ENCODE assay signal across 8 mouse cellular contexts in genomic region chr4:82934308-82934707, GRCm38 (mm10). TPM values are rescaled to one million over a fixed set of nuclear protein-coding genes. Genes with fewer than 3 reads are reported as not detected.
DNase-seq lines count a peak whose midpoint lies in the region; ATAC-seq and TF ChIP-seq lines count a peak whose summit lies in the region.

No protein-coding gene starts in this region.

- intact Hi-C loops in left cerebral cortex, postnatal 4 days (cut with DNase I): loop anchor here (5.0 to 10.0 kb wide), 5 partner anchors 77 to 1760 kb away; partner anchors contain the start of gene Zdhhc21

- H3K27ac ChIP-seq in hindbrain, postnatal 0 days: peak overlapping the region; percentile 59; the same call in 1 of the 2 replicates
- no peak overlapping the region for H3K27ac ChIP-seq in lung, postnatal 0 days (ENCODE audit: low read length)
- no peak overlapping the region for H3K27ac ChIP-seq in stomach, embryonic 16.5 days (ENCODE audit: low read length)

- peak overlapping the region; percentile 39 for H3K4me2 ChIP-seq in hindbrain, postnatal 0 days (ENCODE audit: low read depth, low read length)
- peak overlapping the region; percentile 44; the same call in 1 of the 2 replicates for H3K4me2 ChIP-seq in lung, postnatal 0 days (replicated peaks; ENCODE audit: low read depth, low read length)
- peak overlapping the region; percentile 43; the same call in 1 of the 2 replicates for H3K4me2 ChIP-seq in stomach, embryonic 16.5 days (ENCODE audit: low read depth, low read length)

- H3K27me3 ChIP-seq in hindbrain, postnatal 0 days (ENCODE audit: insufficient read depth, low read length): no peaks in the 10 kb centered on the region
- H3K27me3 ChIP-seq in lung, postnatal 0 days (replicated peaks; ENCODE audit: insufficient read depth, low read length): no peaks in the 10 kb centered on the region
- no peaks in the 10 kb centered on the region for H3K27me3 ChIP-seq in stomach, embryonic 16.5 days (ENCODE audit: control insufficient read depth, insufficient read depth, low read length)

- TF ChIP-seq CTCF in hindbrain, postnatal 0 days (IDR thresholded peaks at IDR 0.05; ENCODE audit: low read depth): peak; percentile 72
- TF ChIP-seq CTCF in lung, postnatal 0 days (IDR thresholded peaks at IDR 0.05): peak; percentile 76

- no peaks in the 10 kb centered on the region for H3K9me3 ChIP-seq in hindbrain, postnatal 0 days (ENCODE audit: low read length)
- no peaks in the 10 kb centered on the region for H3K9me3 ChIP-seq in lung, postnatal 0 days (ENCODE audit: low read length)
- H3K9me3 ChIP-seq in stomach, embryonic 16.5 days (replicated peaks; ENCODE audit: control insufficient read depth, low read length): no peaks in the 10 kb centered on the region

- no peaks in the 10 kb centered on the region for H3K4me1 ChIP-seq in hindbrain, postnatal 0 days (ENCODE audit: insufficient read depth, low read length)
- no peaks in the 10 kb centered on the region for H3K4me1 ChIP-seq in lung, postnatal 0 days (ENCODE audit: insufficient read depth, low read depth, low read length)
- H3K4me1 ChIP-seq in stomach, embryonic 16.5 days (ENCODE audit: control insufficient read depth, insufficient read depth, low read length): no peaks in the 10 kb centered on the region

- no peak overlapping the region for H3K9ac ChIP-seq in hindbrain, postnatal 0 days (replicated peaks; ENCODE audit: low read length)
- no peak overlapping the region for H3K9ac ChIP-seq in lung, postnatal 0 days (replicated peaks; ENCODE audit: low read depth)
- H3K9ac ChIP-seq in stomach, embryonic 16.5 days (ENCODE audit: low read length): no peak overlapping the region

- no peaks in the 10 kb centered on the region for H3K36me3 ChIP-seq in hindbrain, postnatal 0 days (ENCODE audit: insufficient read depth, low read length)
- H3K36me3 ChIP-seq in lung, postnatal 0 days (ENCODE audit: insufficient read depth, low read length): no peaks in the 10 kb centered on the region
- no peaks in the 10 kb centered on the region for H3K36me3 ChIP-seq in stomach, embryonic 16.5 days (ENCODE audit: control insufficient read depth, insufficient read depth, low read length)

- TF ChIP-seq EP300 in lung, postnatal 0 days (IDR thresholded peaks at IDR 0.05): no peak

- 5% methylated on average over 5 of the region's 5 CpGs for WGBS in hindbrain, postnatal 0 days
- WGBS in lung, postnatal 0 days: 18% methylated on average over 5 of the region's 5 CpGs
- 14% methylated on average over 5 of the region's 5 CpGs for WGBS in stomach, embryonic 16.5 days

- peak; percentile 95 for ATAC-seq in hindbrain, postnatal 0 days
- ATAC-seq in lung, postnatal 0 days: peak; percentile 88
- ATAC-seq in stomach, embryonic 16.5 days (ENCODE audit: insufficient read depth, low FRiP score): peak; percentile 80

- H3K4me3 ChIP-seq in hindbrain, postnatal 0 days (ENCODE audit: low read length): no peak overlapping the region; the same call in 1 of the 2 replicates
- no peak overlapping the region; the same call in 1 of the 2 replicates for H3K4me3 ChIP-seq in lung, postnatal 0 days (ENCODE audit: low read depth, low read length)
- no peak overlapping the region for H3K4me3 ChIP-seq in stomach, embryonic 16.5 days (replicated peaks; ENCODE audit: low read length)

- peak; percentile 68 for DNase-seq in left cerebral cortex, postnatal 4 days
- DNase-seq in left cerebral cortex, adult 11 months (ENCODE audit: low spot score): no peak
- peak; percentile 48 to 61 for DNase-seq in cerebellum, adult 18-20 months
- peak; percentile 27 for DNase-seq in forelimb bud, embryonic 11.5 days (ENCODE audit: low read depth, low spot score)
- DNase-seq in hindbrain, postnatal 0 days (ENCODE audit: low spot score): peak; percentile 90
- peak; percentile 72 for DNase-seq in lung, postnatal 0 days (ENCODE audit: low spot score)
- DNase-seq in spleen, postnatal 10 days (ENCODE audit: low spot score in 2 of 2): no peak

RNA-seq across cellular contexts. Expression of gene Cer1, which starts 49.4 kb away (rescaled TPM):
- total RNA-seq in left cerebral cortex, postnatal 4 days (2021): under 1 TPM in 1 of 2 experiments, not detected in 1; 0.28 TPM
- total RNA-seq in hindbrain, postnatal 0 days (2014; rRNA removed): not detected in 2 replicates
- polyA plus RNA-seq in hindbrain, postnatal 0 days (2015; fragmentation: Nextera tagmentation; extraction: Ambion mirVana): not detected in 2 replicates
- polyA plus RNA-seq in lung, postnatal 0 days (2015; fragmentation: Nextera tagmentation; extraction: Ambion mirVana): not detected in 2 replicates
- 0.12 and 0.25 TPM in 2 replicates for polyA plus RNA-seq in stomach, embryonic 16.5 days (2015; fragmentation: Nextera tagmentation; extraction: Ambion mirVana)

Comparison
In these comparisons a context has a peak if more than half of its experiments do, and no peak if none do; other contexts are left out.
1. DNase-seq: peak in left cerebral cortex, postnatal 4 days (single experiment), cerebellum, adult 18-20 months (2 of 2), forelimb bud, embryonic 11.5 days (single experiment), hindbrain, postnatal 0 days (single experiment) and lung, postnatal 0 days (single experiment); none in left cerebral cortex, adult 11 months (single experiment) and spleen, postnatal 10 days (0 of 2).
2. Peak in every context shown above with its lines, with median percentiles within 50 percentile points of each other: ATAC-seq and H3K4me2 ChIP-seq.